Mouse (Mus musculus): ENCODE measurements around the gene Ccdc158. TPM values are rescaled to one million over a fixed set of nuclear protein-coding genes. Genes with fewer than 3 reads are reported as not detected.
A peak's percentile ranks its signal among the peaks of the same experiment; 100 is the strongest.

Gene Ccdc158
- polyA plus RNA-seq, 1 experiment from 2014 or later: 2.1 TPM

DNA sequence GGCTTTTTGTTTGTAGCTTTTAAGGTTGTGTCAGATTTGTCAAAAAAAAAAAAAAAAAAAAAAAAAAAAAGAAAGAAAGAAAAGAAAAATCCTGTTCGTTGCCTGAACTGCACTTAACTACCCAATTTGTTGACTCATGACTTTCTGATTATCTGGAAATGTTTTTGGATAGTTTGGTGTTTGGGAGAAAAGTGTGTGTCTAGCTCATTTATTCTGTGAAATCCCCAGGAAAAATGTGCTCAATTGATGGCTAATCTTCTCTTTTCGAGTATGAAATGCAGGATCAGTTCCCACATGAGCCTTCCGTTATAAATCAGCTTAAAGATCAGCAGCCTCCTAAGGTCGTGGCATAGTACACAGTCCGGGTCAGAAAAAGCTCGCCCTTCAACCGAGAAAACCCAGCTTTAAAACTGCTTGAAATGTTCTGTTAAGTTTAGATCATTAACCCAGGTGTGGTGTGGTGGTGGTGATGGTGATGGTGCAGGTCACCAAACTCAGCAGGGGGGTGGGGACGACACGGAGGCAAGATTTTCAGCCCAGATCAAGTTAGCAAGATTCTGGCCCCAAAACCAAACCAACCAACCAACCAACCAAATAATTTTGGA lies 8.9 kb upstream of the Ccdc158 start:
- Histone ChIP-seq H3K4me1 (peaks cover 11% of the 10 kb centered on the region), H3K4me3 (peak overlapping the region; percentile 41), H3K4me2 (peak overlapping the region; percentile 70), H3K9ac (peak overlapping the region; percentile 54; the same call in 1 of the 2 replicates), H3K9me3 (no peaks in the 10 kb centered on the region), H3K36me3 (no peaks in the 10 kb centered on the region), H3K27me3 (no peaks in the 10 kb centered on the region; the same call in 1 of the 2 replicates), H3K27ac (no peak overlapping the region)
- 32% methylated on average over 9 of the region's 9 CpGs for WGBS
- no peak for ATAC-seq (ENCODE audit: borderline replicate concordance, extremely low read depth, low FRiP score, low TSS enrichment)

DNA sequence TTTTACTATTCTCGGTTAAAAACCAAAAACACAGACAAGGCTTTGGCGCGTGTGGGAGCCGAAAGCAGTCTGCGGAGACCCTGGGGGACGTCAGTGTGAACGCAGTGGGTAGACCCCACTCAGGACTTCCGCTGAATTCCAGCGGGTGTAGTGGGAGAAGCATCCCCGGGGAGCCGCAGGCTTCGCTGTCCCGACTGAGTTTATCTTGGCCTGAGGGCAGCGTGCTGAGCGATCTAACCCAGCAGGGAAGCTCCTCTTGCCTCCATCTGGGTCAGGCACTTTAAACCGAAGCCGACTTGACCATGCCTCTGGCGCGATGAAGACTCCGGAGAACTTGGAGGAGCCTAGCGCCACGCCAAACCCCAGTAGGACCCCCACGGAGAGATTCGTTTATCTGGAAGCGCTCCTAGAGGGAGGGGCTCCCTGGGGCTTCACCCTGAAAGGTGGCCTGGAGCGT lies 8.3 kb upstream of the Ccdc158 start, which contains the start of gene Shroom3:
Gene Shroom3, plus strand, starts transcription at position 85 of the 457 bp plus-strand sequence.
- ATAC-seq (ENCODE audit: borderline replicate concordance, extremely low read depth, low FRiP score, low TSS enrichment): peak; percentile 56; the same call in 1 of the 2 replicates
- WGBS: under 1% methylated on average over 26 of the region's 26 CpGs
- no peaks in the 10 kb centered on the region for H3K9me3 ChIP-seq
- H3K9ac ChIP-seq: peak within 1 kb of the TSS; percentile 54
- no peaks in the 10 kb centered on the region; the same call in 1 of the 2 replicates for H3K27me3 ChIP-seq
- H3K36me3 ChIP-seq: no peaks in the 10 kb centered on the region
- H3K4me3 ChIP-seq: peak within 1 kb of the TSS; percentile 41
- H3K27ac ChIP-seq: peak within 1 kb of the TSS; percentile 67
- H3K4me2 ChIP-seq: peak within 1 kb of the TSS; percentile 70
- peaks cover 11% of the 10 kb centered on the region for H3K4me1 ChIP-seq

GRCm38 (mm10) chr5:92682621-92683348 lies 7.7 kb upstream of the Ccdc158 start:
- H3K4me2 ChIP-seq: peak overlapping the region; percentile 70
- peak; percentile 24; the same call in 1 of the 2 replicates for ATAC-seq (ENCODE audit: borderline replicate concordance, extremely low read depth, low FRiP score, low TSS enrichment)
- H3K4me3 ChIP-seq: peak overlapping the region; percentile 41
- peaks cover 11% of the 10 kb centered on the region for H3K4me1 ChIP-seq
- WGBS: 1% methylated on average over 39 of the region's 39 CpGs
- H3K36me3 ChIP-seq: no peaks in the 10 kb centered on the region
- H3K27me3 ChIP-seq: no peaks in the 10 kb centered on the region; the same call in 1 of the 2 replicates
- H3K27ac ChIP-seq: peak overlapping the region; percentile 67
- H3K9me3 ChIP-seq: no peaks in the 10 kb centered on the region
- H3K9ac ChIP-seq: peak overlapping the region; percentile 54

DNA sequence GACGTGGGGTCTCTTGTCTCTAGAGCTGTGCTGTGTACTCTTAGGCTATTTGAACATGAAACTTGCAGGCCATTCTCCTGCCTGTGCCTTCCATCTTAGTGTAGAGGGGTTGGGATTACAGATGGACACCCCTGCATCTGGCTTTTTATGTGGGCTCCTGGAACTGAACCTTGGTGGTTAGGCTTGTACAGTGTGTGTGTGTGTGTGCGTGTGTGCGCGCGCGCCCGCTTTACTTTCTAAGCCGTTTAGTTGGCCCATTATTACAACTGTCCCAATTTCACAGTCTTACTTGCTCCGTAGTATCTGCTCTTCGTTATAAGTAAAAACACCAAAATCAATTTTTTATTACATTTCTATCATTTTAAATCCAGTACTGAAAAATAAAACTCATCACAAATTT lies 6.8 kb upstream of the Ccdc158 start:
- Histone ChIP-seq H3K9ac (no peak overlapping the region), H3K4me2 (no peak overlapping the region), H3K27me3 (no peaks in the 10 kb centered on the region; the same call in 1 of the 2 replicates), H3K4me1 (peaks cover 11% of the 10 kb centered on the region), H3K27ac (no peak overlapping the region), H3K9me3 (no peaks in the 10 kb centered on the region), H3K36me3 (no peaks in the 10 kb centered on the region), H3K4me3 (no peak overlapping the region)
- 94% methylated on average over 10 of the region's 10 CpGs for WGBS
- ATAC-seq (ENCODE audit: borderline replicate concordance, extremely low read depth, low FRiP score, low TSS enrichment): no peak; the same call in 1 of the 2 replicates

GRCm38 (mm10) chr5:92679441-92679840 lies 4.4 kb upstream of the Ccdc158 start:
- no peak overlapping the region for H3K27ac ChIP-seq
- no peaks in the 10 kb centered on the region; the same call in 1 of the 2 replicates for H3K27me3 ChIP-seq
- ATAC-seq (ENCODE audit: borderline replicate concordance, extremely low read depth, low FRiP score, low TSS enrichment): no peak
- WGBS: 25% methylated on average over 4 of the region's 4 CpGs
- no peak overlapping the region for H3K9ac ChIP-seq
- no peaks in the 10 kb centered on the region for H3K36me3 ChIP-seq
- peaks cover 20% of the 10 kb centered on the region for H3K4me1 ChIP-seq
- H3K4me2 ChIP-seq: no peak overlapping the region
- H3K9me3 ChIP-seq: no peaks in the 10 kb centered on the region
- H3K4me3 ChIP-seq: no peak overlapping the region

DNA sequence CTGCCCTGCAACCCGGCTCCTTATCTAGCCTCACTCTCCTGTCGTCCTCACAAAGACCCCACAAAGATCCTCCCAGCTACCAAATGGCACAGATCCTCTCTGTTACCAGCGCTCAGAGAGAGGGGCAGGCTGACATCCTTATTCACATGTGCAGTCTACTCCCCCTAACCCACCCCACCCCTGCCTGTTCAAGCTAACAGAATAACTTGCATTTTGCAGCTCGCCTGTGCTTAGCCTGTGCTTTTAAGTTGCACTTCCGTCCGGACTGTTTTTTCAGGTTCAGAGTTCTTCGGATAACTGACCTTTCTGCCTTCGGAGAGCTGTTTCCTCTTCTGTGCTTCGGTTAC lies 476 bp upstream of the Ccdc158 start:
- Histone ChIP-seq H3K27ac (peak overlapping the region; percentile 7), H3K27me3 (no peaks in the 10 kb centered on the region), H3K4me1 (peaks cover 15% of the 10 kb centered on the region), H3K36me3 (no peaks in the 10 kb centered on the region), H3K4me3 (peak overlapping the region; percentile 44), H3K9ac (0 out of 2 replicates have a peak overlapping the region, but pooled peaks have one; percentile 0), H3K4me2 (peak overlapping the region; percentile 90), H3K9me3 (no peaks in the 10 kb centered on the region)
- WGBS: 1% methylated on average over 9 of the region's 9 CpGs
- ATAC-seq (ENCODE audit: borderline replicate concordance, extremely low read depth, low FRiP score, low TSS enrichment): peak; percentile 17

DNA sequence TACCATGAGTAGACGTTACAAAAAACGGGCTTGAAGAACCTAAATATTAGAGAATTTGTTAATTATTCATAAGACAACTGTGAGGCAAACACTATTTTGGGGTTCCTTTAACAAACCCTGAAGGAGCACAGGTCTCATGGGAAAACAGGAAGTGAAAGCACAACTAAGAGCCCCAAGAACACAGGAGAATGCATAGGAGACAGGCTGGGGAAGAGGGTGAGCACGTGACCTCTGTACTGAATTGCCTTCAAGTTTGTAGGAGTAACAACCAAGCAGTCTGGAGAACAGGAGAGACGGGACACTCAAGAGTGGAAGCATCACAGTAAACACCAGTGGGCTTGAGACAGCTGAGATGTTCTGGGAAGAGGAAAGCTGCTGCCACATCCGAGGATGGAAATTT lies 8.2 kb downstream of the Ccdc158 start:
- ATAC-seq (ENCODE audit: borderline replicate concordance, extremely low read depth, low FRiP score, low TSS enrichment): no peak
- Histone ChIP-seq H3K4me2 (no peak overlapping the region), H3K9ac (no peak overlapping the region), H3K4me1 (no peaks in the 10 kb centered on the region), H3K36me3 (no peaks in the 10 kb centered on the region), H3K9me3 (no peaks in the 10 kb centered on the region), H3K4me3 (no peak overlapping the region), H3K27me3 (no peaks in the 10 kb centered on the region), H3K27ac (no peak overlapping the region)
- WGBS: 78% methylated on average over 5 of the region's 5 CpGs

DNA sequence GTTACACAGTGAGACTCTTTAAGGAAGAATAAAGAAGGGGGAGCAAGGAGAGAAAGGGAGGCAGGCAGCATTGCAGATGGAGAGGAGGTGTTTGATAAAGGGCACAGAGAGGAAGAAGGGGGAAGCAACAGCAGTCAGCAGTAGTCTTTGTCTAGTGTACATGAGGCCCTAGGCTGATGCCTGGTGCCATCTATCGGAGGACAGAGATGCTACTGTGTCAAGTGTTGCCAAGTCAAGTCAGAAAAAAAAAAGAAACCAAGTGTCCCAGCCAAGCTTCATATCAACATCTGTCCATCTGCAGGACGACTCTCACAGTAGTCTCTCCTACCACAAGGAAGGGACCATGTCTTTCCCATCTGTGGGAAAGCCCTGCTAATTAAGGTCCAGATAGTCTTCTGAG lies 10.8 kb downstream of the Ccdc158 start:
- Histone ChIP-seq H3K4me3 (no peak overlapping the region), H3K27me3 (no peaks in the 10 kb centered on the region), H3K4me1 (no peaks in the 10 kb centered on the region), H3K27ac (no peak overlapping the region), H3K36me3 (no peaks in the 10 kb centered on the region), H3K9ac (no peak overlapping the region), H3K9me3 (no peaks in the 10 kb centered on the region), H3K4me2 (no peak overlapping the region)
- 60% methylated on average over 2 of the region's 2 CpGs for WGBS
- ATAC-seq (ENCODE audit: borderline replicate concordance, extremely low read depth, low FRiP score, low TSS enrichment): no peak

GRCm38 (mm10) chr5:92656256-92656655 lies 18.8 kb downstream of the Ccdc158 start:
- no peak for ATAC-seq (ENCODE audit: borderline replicate concordance, extremely low read depth, low FRiP score, low TSS enrichment)
- no peak overlapping the region for H3K4me2 ChIP-seq
- 8% methylated on average over 1 of the region's 1 CpGs for WGBS
- no peak overlapping the region for H3K27ac ChIP-seq
- no peaks in the 10 kb centered on the region for H3K4me1 ChIP-seq
- no peaks in the 10 kb centered on the region for H3K9me3 ChIP-seq
- H3K36me3 ChIP-seq: no peaks in the 10 kb centered on the region
- H3K9ac ChIP-seq: no peak overlapping the region
- no peaks in the 10 kb centered on the region for H3K27me3 ChIP-seq
- H3K4me3 ChIP-seq: no peak overlapping the region

- Histone ChIP-seq H3K4me2 (no peak overlapping the region), H3K27me3 (no peaks in the 10 kb centered on the region), H3K4me3 (no peak overlapping the region), H3K9ac (no peak overlapping the region), H3K27ac (no peak overlapping the region), H3K4me1 (no peaks in the 10 kb centered on the region), H3K36me3 (no peaks in the 10 kb centered on the region), H3K9me3 (no peaks in the 10 kb centered on the region)
- 67% methylated on average over 3 of the region's 3 CpGs for WGBS
- ATAC-seq (ENCODE audit: borderline replicate concordance, extremely low read depth, low FRiP score, low TSS enrichment): no peak
Measured at GRCm38 (mm10) chr5:92640861-92641260, 34.2 kb downstream of the Ccdc158 start.

- H3K27me3 ChIP-seq: no peaks in the 10 kb centered on the region
- no peaks in the 10 kb centered on the region for H3K4me1 ChIP-seq
- H3K4me3 ChIP-seq: no peak overlapping the region
- WGBS: 78% methylated on average over 5 of the region's 5 CpGs
- no peaks in the 10 kb centered on the region for H3K9me3 ChIP-seq
- H3K4me2 ChIP-seq: no peak overlapping the region
- H3K27ac ChIP-seq: no peak overlapping the region
- H3K9ac ChIP-seq: no peak overlapping the region
- no peak for ATAC-seq (ENCODE audit: borderline replicate concordance, extremely low read depth, low FRiP score, low TSS enrichment)
- H3K36me3 ChIP-seq: no peaks in the 10 kb centered on the region
Measured at GRCm38 (mm10) chr5:92635891-92636290, 39.2 kb downstream of the Ccdc158 start.

DNA sequence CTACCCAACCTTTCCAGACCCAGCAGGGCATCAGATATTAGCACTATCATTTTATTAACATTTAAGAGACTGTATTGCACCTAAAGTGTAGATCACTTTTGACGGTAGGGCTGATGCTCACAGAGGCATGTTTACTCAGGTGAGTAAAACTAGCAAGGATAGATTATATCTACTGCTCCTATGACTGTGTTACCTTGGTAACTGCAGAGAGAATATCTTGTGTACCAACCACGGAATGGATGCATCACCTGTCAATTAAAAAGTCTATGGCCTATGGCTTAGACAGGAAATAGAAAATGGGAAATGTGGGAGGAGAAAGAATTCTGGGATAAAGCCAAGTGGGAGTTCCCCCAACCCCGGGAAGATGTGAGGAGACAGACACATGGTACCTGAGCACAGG lies 40.2 kb downstream of the Ccdc158 start:
- no peaks in the 10 kb centered on the region for H3K36me3 ChIP-seq
- WGBS: 59% methylated on average over 3 of the region's 3 CpGs
- ATAC-seq (ENCODE audit: borderline replicate concordance, extremely low read depth, low FRiP score, low TSS enrichment): no peak
- no peaks in the 10 kb centered on the region for H3K4me1 ChIP-seq
- no peak overlapping the region for H3K4me2 ChIP-seq
- H3K9ac ChIP-seq: no peak overlapping the region
- no peak overlapping the region for H3K27ac ChIP-seq
- H3K9me3 ChIP-seq: no peaks in the 10 kb centered on the region
- no peaks in the 10 kb centered on the region for H3K27me3 ChIP-seq
- no peak overlapping the region for H3K4me3 ChIP-seq

Data from lung, embryonic 15.5 days (tissue).